Mouse (Mus musculus) layer of hippocampus, adult 9-11 months (tissue): ENCODE measurements around the gene Insl6.

Source experiments
- DNase-seq: peaks from one replicate; pipeline ENCODE4 v3.0.0; 2022

Gene Insl6

GRCm38 (mm10) chr19:29325053-29325851, at the start of gene Insl6:
TSS of gene Insl6 (minus strand) at chr19:29325356.
- no peak for DNase-seq

- no peak for DNase-seq
Measured at GRCm38 (mm10) chr19:29374947-29375346, 49.8 kb upstream of the Insl6 start.

GRCm38 (mm10) chr19:29373438-29373837, 48.3 kb upstream of the Insl6 start:
- DNase-seq, result no peak

GRCm38 (mm10) chr19:29372621-29373020, 47.5 kb upstream of the Insl6 start:
- DNase-seq, result no peak

- DNase-seq, result peak; percentile 46
Measured at GRCm38 (mm10) chr19:29372138-29372537, 47.0 kb upstream of the Insl6 start.

GRCm38 (mm10) chr19:29371284-29372081, 46.3 kb upstream of the Insl6 start:
- no peak for DNase-seq

- no peak for DNase-seq
Measured at GRCm38 (mm10) chr19:29370545-29371283, 45.6 kb upstream of the Insl6 start.

GRCm38 (mm10) chr19:29370112-29370511, 45.0 kb upstream of the Insl6 start:
- DNase-seq, result no peak

GRCm38 (mm10) chr19:29368671-29369309, 43.6 kb upstream of the Insl6 start:
- no peak for DNase-seq

GRCm38 (mm10) chr19:29368041-29368440, 42.9 kb upstream of the Insl6 start:
- no peak for DNase-seq

- peak; percentile 79 for DNase-seq
Measured at GRCm38 (mm10) chr19:29366969-29367622, 41.9 kb upstream of the Insl6 start, which contains the start of the genes Plgrkt and Cd274. TSS of gene Plgrkt (minus strand) at chr19:29367390. TSS of gene Cd274 (plus strand) at chr19:29367455.

- DNase-seq, result no peak
Measured at GRCm38 (mm10) chr19:29366226-29366968, 41.2 kb upstream of the Insl6 start.

GRCm38 (mm10) chr19:29365105-29365504, 39.9 kb upstream of the Insl6 start:
- DNase-seq, result no peak

GRCm38 (mm10) chr19:29364076-29364475, 38.9 kb upstream of the Insl6 start:
- no peak for DNase-seq

GRCm38 (mm10) chr19:29363557-29363956, 38.4 kb upstream of the Insl6 start:
- no peak for DNase-seq

GRCm38 (mm10) chr19:29362173-29362930, 37.2 kb upstream of the Insl6 start:
- DNase-seq, result no peak

- DNase-seq, result peak; percentile 95
Measured at GRCm38 (mm10) chr19:29361468-29362130, 36.4 kb upstream of the Insl6 start.

- no peak for DNase-seq
Measured at GRCm38 (mm10) chr19:29360251-29360650, 35.1 kb upstream of the Insl6 start.

GRCm38 (mm10) chr19:29356281-29356680, 31.1 kb upstream of the Insl6 start:
- no peak for DNase-seq
